Mouse (Mus musculus) limb, embryonic 13.5 days (tissue): ENCODE results near the gene 2310022A10Rik. TPM values are rescaled to one million over a fixed set of nuclear protein-coding genes. Genes with fewer than 3 reads are reported as not detected.

Experiments used
- ATAC-seq: fragments of 200-750 bp; cut with Nextera tagmentation; 2 replicates; pipeline ENCODE4 v1.8.0; 2017; ENCODE audit warnings: low read depth, moderate number of reproducible peaks, moderate TSS enrichment; ENCODE audit not compliant: low FRiP score
- H3K27ac ChIP-seq: fragments of 300-500 bp; sonication (generic); 2 replicates; pipeline ENCODE4 v1.5.1; 2015; ENCODE audit warnings: inconsistent platforms, mild to moderate bottlenecking, moderate library complexity
- H3K27me3 ChIP-seq: fragments of 300-500 bp; sonication (generic); 2 replicates; pipeline ENCODE4 v1.6.1; 2015; ENCODE audit warnings: mild to moderate bottlenecking, inconsistent platforms
- H3K36me3 ChIP-seq: fragments of 300-500 bp; sonication (generic); 2 replicates; pipeline ENCODE4 v1.6.1; 2015; ENCODE audit warnings: inconsistent platforms, mild to moderate bottlenecking, moderate library complexity
- H3K4me1 ChIP-seq: fragments of 300-500 bp; sonication (generic); 2 replicates; pipeline ENCODE4 v1.6.1; 2015; ENCODE audit warnings: inconsistent platforms
- H3K4me2 ChIP-seq: fragments of 300-500 bp; sonication (generic); replicated peaks from 2 replicates; pipeline ENCODE4 v1.6.1; 2015; ENCODE audit warnings: inconsistent platforms, mild to moderate bottlenecking, moderate library complexity
- H3K4me3 ChIP-seq: fragments of 300-500 bp; sonication (generic); 2 replicates; pipeline ENCODE4 v1.5.1; 2015; ENCODE audit warnings: moderate library complexity, mild to moderate bottlenecking, inconsistent platforms
- H3K9ac ChIP-seq: fragments of 300-500 bp; sonication (generic); 2 replicates; pipeline ENCODE4 v1.6.1; 2015; ENCODE audit warnings: mild to moderate bottlenecking, inconsistent platforms
- H3K9me3 ChIP-seq: fragments of 300-500 bp; sonication (generic); 2 replicates; pipeline ENCODE4 v1.6.1; 2016; ENCODE audit warnings: inconsistent platforms
- WGBS: fragments of 180-500 bp; shearing (Covaris S2); methylation state at CpG from one replicate; pipeline ENCODE4 v1.1.7; 2015; 5-methylcytosine and 5-hydroxymethylcytosine counted together
- polyA plus RNA-seq: library from polyadenylated mRNA; unstranded; fragments of >200 nt; fragmentation: Nextera tagmentation; extraction: Ambion mirVana; gene quantifications from 2 replicates; pipeline ENCODE4 v1.2.1, GENCODE M21; 2015

The 2310022A10Rik gene
- polyA plus RNA-seq, 1 experiment from 2014 or later, result 37.0 TPM

DNA sequence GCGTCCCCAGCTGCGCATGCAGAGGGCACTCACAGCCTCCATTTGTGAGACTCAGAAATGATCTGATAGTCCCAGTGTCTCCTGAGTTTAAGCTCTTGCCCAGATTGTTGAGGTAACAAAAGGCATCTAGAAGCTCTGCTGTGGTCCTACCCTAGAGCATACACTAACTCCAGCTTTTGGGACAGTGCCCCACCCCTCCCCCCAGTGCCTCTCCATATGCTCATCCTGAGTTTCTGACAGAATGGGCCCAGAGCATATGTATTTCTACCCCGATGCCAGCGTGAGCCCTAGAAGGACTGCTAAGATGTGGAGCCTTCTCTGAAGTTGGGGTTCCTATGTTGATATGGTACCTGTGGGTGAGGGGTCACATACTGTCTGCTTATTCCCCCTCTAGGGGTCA is 78.4 kb downstream of the 2310022A10Rik start:
- 94% methylated on average over 4 of the region's 4 CpGs for WGBS

More for the DNA sequence above, 78.4 kb downstream of the 2310022A10Rik start:
- no peak overlapping the region for H3K4me3 ChIP-seq
- H3K9me3 ChIP-seq, result no peaks in the 10 kb centered on the region
- H3K36me3 ChIP-seq, result peaks cover 87% of the 10 kb centered on the region
- no peaks in the 10 kb centered on the region for H3K27me3 ChIP-seq
- H3K4me1 ChIP-seq, result no peaks in the 10 kb centered on the region
- no peak overlapping the region for H3K27ac ChIP-seq
- H3K4me2 ChIP-seq, result no peak overlapping the region
- no peak for ATAC-seq
- H3K9ac ChIP-seq, result no peak overlapping the region

Other genes with a start within 250 kb of the 2310022A10Rik start
- gene Ltbp4, start 215.5 kb upstream of the 2310022A10Rik start, polyA plus RNA-seq, result 25.8 and 29.3 TPM in 2 replicates
- gene Shkbp1, start 197.2 kb upstream of the 2310022A10Rik start, polyA plus RNA-seq, result 49.2 and 54.5 TPM in 2 replicates
- gene Gm20479, start 195.8 kb upstream of the 2310022A10Rik start, polyA plus RNA-seq, result not detected in 2 replicates
- 0.17 and 0.23 TPM in 2 replicates for gene Sptbn4, start 105.5 kb upstream of the 2310022A10Rik start, polyA plus RNA-seq
- gene Blvrb, start 105.3 kb upstream of the 2310022A10Rik start, polyA plus RNA-seq, result 38.9 and 46.3 TPM in 2 replicates
- 33.6 and 36.3 TPM in 2 replicates for gene Sertad3, start 79.5 kb upstream of the 2310022A10Rik start, polyA plus RNA-seq
- 37.8 and 39.2 TPM in 2 replicates for gene Sertad1, start 66.3 kb upstream of the 2310022A10Rik start, polyA plus RNA-seq
- 5.2 TPM in 2 replicates for gene Prx, start 53.9 kb upstream of the 2310022A10Rik start, polyA plus RNA-seq
- 0.87 and 1.4 TPM in 2 replicates for gene Hipk4, start 30.0 kb upstream of the 2310022A10Rik start, polyA plus RNA-seq
- gene Pld3, start within 50 bp of the 2310022A10Rik start, polyA plus RNA-seq, result 94.8 and 95.0 TPM in 2 replicates
- gene Akt2, start 38.3 kb downstream of the 2310022A10Rik start, polyA plus RNA-seq, result 114 and 117 TPM in 2 replicates
- 0.10 TPM in 1 of 2 replicates, not detected in the other for gene Ttc9b, start 100.7 kb downstream of the 2310022A10Rik start, polyA plus RNA-seq
- gene Map3k10, start 121.4 kb downstream of the 2310022A10Rik start, polyA plus RNA-seq, result 8.2 and 8.8 TPM in 2 replicates
- 4.9 and 6.3 TPM in 2 replicates for gene Zfp607b, start 136.1 kb downstream of the 2310022A10Rik start, polyA plus RNA-seq
- 47.5 TPM in 2 replicates for gene Zfp60, start 178.2 kb downstream of the 2310022A10Rik start, polyA plus RNA-seq